Mouse (Mus musculus) embryo, embryonic 9.5 days (tissue): ENCODE results near the gene Srsf3.
A peak's percentile ranks its signal among the peaks of the same experiment; 100 is the strongest.
"Not testable (repeated sequence)": the region's sequence is repeated elsewhere in the genome, so short reads cannot be mapped to it uniquely, and the experiment has no call there.

Source experiments
- DNase-seq: peaks from one replicate; pipeline ENCODE4 v3.0.0-alpha.2; 2017; ENCODE audit errors: extremely low spot score

Srsf3 gene

GRCm38 (mm10) chr17:29063121-29063987, 30.9 kb downstream of the Srsf3 start:
- no peak for DNase-seq

DNA sequence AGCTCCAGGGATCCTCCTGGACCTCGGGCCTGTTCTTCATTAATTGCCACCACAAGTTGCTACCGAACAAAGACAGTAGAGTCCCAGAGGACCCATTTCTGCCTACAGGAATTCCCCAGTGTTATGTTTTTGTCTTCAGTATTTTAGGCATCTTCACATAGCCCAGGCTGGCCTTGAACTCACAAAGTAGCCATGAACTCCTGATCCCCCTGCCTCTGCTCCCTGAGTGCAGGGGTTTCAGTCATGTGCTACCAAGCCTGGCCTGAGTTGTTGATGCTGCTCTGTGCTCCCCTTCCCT, 31.5 kb downstream of the Srsf3 start:
- no peak for DNase-seq

DNA sequence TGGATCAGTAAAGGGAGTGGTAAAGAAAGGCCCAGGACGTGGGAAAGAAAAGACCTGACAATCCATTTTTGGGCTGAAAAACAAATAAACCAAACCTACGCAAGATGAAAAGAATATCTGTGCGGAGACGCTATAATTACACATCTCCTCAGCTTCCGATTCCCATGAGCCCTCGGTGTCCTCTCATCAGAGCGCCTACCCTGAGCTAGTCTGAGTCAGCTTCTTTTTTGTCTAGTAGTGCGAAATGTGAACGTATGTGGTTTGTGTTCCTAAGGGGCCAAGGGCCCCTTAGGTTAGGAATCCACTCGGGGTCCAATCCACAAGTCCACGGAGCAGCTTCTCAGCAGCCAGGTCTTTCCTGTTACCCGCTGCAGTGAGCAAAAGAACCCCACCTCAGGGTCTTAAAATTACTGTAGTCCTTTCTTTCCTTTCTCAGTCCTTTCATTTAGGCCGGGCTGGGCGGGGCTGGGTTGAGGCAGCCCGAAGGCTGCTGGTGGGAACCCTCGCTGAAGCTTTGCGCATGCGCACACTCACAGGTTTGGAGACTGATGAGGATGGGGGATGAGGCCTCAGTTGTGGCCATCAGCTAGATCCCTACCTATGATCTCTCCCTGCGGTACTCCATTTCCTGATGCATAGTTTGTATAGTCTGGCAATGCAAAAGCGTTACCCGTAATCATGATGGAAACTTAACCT, 33.0 kb downstream of the Srsf3 start:
- no peak for DNase-seq

DNA sequence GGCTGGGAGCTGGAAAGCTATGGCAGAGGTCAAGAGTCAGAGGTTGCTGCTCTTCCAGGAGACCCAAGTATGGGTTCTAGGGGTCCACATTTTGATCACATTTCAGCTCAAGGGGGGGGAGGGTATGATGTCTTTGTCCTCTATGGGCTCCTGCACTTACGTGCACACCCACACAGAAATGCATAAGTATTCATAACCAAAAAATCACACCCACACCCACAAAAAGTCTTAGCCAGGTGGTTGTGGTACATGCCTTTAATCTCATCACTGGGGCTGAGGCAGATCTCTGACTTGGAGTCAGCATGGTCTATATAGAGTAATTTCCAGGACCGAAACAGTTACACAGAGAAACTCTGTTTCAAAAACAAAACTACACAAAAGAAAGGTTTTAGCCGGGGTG, 33.5 kb downstream of the Srsf3 start:
- DNase-seq, result no peak

- DNase-seq, result not testable (repeated sequence)
Observed at GRCm38 (mm10) chr17:29067416-29067815, 35.0 kb downstream of the Srsf3 start.

GRCm38 (mm10) chr17:29067847-29068246, 35.4 kb downstream of the Srsf3 start:
- no peak for DNase-seq

GRCm38 (mm10) chr17:29069063-29069462, 36.6 kb downstream of the Srsf3 start:
- DNase-seq, result no peak

GRCm38 (mm10) chr17:29071820-29072219, 39.4 kb downstream of the Srsf3 start:
- DNase-seq, result no peak

GRCm38 (mm10) chr17:29072701-29073307, 40.4 kb downstream of the Srsf3 start:
- no peak for DNase-seq

DNA sequence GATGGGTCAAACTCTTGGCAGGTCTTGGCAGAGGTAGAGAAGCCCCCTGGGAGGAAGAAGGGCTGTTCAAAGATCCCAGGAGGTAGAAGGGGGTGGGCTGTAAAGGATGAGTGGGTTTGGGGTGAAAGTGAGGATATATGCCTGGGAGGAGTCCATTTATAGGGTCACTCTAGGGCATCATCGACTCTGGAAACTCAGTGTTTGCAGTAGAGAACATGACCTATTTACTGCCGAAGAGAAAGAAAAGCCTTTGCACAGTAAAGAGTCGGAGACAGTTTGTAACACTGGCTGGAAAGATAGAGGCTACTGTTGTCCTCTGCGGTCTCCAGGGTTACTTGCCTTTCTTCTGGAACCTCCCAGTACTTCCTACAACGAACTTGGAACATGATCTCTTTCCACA, 40.9 kb downstream of the Srsf3 start:
- no peak for DNase-seq

- no peak for DNase-seq
Observed at GRCm38 (mm10) chr17:29074085-29074484, 41.7 kb downstream of the Srsf3 start.

GRCm38 (mm10) chr17:29076235-29076634, 43.8 kb downstream of the Srsf3 start:
- DNase-seq, result no peak

DNA sequence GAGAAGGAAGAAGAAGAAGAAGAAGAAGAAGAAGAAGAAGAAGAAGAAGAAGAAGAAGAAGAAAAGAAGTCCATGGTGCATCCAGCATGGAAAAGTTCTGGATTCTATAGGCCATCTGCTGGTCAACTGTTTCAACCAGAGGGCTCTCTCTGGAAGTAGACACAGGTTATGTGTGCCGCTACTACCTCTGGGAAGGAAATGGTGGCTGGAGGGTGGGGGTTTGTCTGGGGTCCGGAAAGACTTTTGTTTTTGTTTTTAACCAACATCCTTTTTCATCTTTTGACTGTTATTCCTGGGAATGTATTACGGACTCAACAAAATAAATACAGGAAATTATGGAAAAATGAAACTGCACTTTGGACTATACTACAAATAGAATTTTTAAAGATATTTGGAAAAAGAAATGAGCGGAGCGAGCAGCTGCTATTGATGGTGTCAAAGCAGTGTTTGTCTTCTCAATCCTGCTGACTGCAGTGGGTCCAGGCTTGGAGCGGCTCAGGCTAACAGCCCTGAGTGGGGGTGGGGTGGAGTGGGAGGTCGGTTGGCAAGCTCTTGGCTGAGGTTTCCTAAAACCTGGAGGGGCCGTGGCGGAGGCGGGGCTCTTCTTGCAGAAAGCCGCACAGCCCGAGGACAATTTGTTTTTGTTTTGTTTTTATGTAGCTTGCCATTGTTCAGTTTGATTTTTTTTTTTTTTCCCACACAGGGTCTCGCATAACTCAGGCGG, 45.5 kb downstream of the Srsf3 start:
- DNase-seq, result no peak

GRCm38 (mm10) chr17:29078519-29079383, 46.3 kb downstream of the Srsf3 start:
- DNase-seq, result peak; percentile 51

- DNase-seq, result peak; percentile 66
Observed at GRCm38 (mm10) chr17:29080758-29081617, 48.6 kb downstream of the Srsf3 start.

- no peak for DNase-seq
Observed at GRCm38 (mm10) chr17:29081618-29082381, 49.4 kb downstream of the Srsf3 start.

DNA sequence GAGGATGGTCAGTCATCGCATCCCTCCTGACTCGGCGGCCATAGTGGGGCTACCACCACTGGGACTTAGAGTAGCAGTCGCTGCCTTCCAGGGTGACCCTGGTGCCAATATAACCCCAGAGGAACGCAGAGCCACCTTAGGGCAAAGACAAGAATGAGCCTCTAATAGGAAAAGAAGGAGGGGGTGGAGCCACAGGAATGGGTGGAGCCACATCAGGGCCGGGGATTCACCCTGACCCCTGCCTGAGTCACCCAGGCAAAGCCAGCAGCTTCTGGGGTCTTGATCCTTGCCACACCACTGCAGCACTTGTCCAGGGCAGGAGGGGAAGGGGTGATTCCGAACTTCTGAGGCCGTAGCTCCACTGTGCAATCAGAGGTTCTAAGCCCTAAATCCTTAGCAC, 51.2 kb downstream of the Srsf3 start:
- DNase-seq, result no peak

GRCm38 (mm10) chr17:29084656-29085055, 52.2 kb downstream of the Srsf3 start:
- DNase-seq, result no peak

GRCm38 (mm10) chr17:29085266-29085665, 52.8 kb downstream of the Srsf3 start:
- DNase-seq, result no peak

GRCm38 (mm10) chr17:29086916-29087315, 54.5 kb downstream of the Srsf3 start:
- DNase-seq, result no peak
